Mouse (Mus musculus) gastrocnemius, adult 2 months (tissue): ENCODE results near the gene Cyp2c68. TPM values are rescaled to one million over a fixed set of nuclear protein-coding genes. Genes with fewer than 3 reads are reported as not detected.
"Not testable (repeated sequence)": the region's sequence is repeated elsewhere in the genome, so short reads cannot be mapped to it uniquely, and the experiment has no call there.

Source experiments
- DNase-seq: peaks from one replicate; pipeline ENCODE4 v3.0.0; 2022
- H3K27ac ChIP-seq: fragments of 200-600 bp; 2 replicates; pipeline ENCODE4 v1.8.1; 2022; ENCODE audit warnings: mild to moderate bottlenecking
- H3K4me3 ChIP-seq: fragments of 200-600 bp; 2 replicates; pipeline ENCODE4 v1.8.1; 2022; ENCODE audit warnings: mild to moderate bottlenecking, moderate library complexity
- CTCF ChIP-seq: fragments of 200-600 bp; IDR thresholded peaks from 2 replicates; pipeline ENCODE4 v1.8.1; 2022; ENCODE audit warnings: antibody characterized with exemption, mild to moderate bottlenecking, moderate library complexity
- intact Hi-C: fragments of 180-260 bp; cut with DNase I; formaldehyde crosslinking; loops from one replicate; pipeline ENCODE4 v1.15.1; 2025
- long read RNA-seq, 2 experiments: library from polyadenylated mRNA; stranded (forward); transcript quantifications; one replicate each; pipeline ENCODE4 v2.0.0; 2021
- total RNA-seq, 2 experiments: library from RNA; stranded (reverse); gene quantifications; 2 replicates each; pipeline ENCODE4 v1.2.3; 2021

Cyp2c68 gene
- total RNA-seq = not detected
- long read RNA-seq, experiment 1 = 0 reads
- long read RNA-seq, experiment 2 = 0 reads

DNA sequence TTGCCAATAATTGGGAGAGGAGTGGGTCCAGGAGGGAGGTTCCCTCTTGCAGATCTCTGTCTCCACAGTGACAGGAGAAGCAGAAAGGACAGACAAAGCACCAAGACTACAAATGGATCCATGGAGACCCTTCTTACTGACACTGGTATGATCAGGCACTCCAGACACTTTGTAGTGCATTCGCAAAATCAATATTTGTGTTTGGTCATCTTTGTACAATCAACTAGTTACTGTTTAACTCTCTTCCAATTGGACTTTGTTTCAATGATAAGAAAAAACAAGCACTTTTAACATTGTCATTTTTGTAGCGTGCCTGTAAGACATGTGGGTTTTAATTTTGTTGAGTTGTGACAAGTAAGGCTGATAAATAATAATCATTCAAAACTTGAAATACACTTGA lies at the start of gene Cyp2c68:
Gene Cyp2c68, minus strand, starts transcription at position 135 of the 400 bp plus-strand sequence.
- Histone ChIP-seq H3K27ac (no peak within 1 kb of the TSS), H3K4me3 (no peak within 1 kb of the TSS)
- intact Hi-C loops = no loop called here
- DNase-seq = no peak
- no peak for TF ChIP-seq CTCF

DNA sequence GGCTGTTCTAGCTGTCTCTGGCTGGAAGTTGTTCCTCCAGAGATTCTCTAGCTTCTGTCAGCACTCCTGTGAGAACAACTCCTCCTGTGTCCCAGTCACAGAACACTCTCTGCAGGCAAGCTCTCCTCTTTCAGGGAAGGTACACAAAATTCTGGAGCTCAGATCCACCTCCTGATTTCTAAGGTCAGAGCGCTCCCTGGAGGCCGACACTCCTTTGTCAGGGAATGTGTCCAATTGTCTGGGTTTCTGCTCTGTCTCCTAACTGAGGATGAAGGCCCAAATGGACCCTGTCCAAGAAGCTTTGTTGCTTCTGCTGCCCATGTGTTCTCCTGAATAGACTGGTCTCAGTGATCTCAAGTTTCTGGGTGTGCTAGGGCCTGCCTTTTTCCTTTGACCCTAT lies 44.6 kb upstream of the Cyp2c68 start:
- intact Hi-C loops, DNase-seq, H3K4me3 ChIP-seq: not testable (repeated sequence)

DNA sequence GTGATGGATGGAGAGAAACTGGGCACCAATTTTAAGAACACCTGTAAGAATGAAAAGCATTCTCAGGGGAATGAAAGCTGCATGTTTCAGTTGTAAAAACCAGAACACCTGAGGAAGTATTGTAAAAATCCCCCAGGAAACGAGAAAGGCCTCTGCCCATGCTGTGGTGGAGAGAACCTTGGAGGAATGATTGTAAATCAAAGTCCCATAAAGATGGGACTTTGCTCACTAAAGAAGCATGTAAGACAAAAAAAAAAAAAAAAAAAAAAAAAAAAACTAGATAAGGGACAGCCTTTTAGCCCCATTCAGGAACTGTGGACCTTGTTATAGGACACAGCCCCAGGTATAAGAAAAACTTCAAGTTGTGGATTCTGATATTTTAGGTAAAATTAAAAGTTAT lies 4.5 kb upstream of the Cyp2c68 start:
- TF ChIP-seq CTCF = no peak
- H3K27ac ChIP-seq = no peak overlapping the region
- DNase-seq = no peak
- intact Hi-C loops = no loop called here
- H3K4me3 ChIP-seq = no peak overlapping the region

More for the DNA sequence above, 44.6 kb upstream of the Cyp2c68 start:
- not testable (repeated sequence) for H3K27ac ChIP-seq

DNA sequence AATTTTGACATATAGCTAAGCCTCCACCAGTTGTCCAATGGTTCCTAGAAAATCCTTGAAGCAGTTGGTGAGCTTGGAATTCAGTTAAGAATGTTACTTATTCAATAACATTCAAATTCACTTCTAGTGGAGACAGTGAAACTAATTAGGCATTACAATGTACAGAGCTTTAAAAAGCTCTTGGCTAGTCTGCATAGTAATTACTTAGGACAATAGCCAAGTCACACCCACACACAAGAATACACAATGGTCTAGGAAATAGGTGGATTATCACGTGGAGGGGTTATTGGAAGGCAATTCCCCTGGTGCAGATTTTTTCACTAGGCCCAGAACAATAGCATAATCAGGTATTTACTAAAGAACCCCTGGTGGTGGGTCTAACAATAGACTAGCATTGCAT lies 3.5 kb upstream of the Cyp2c68 start:
- H3K27ac ChIP-seq, intact Hi-C loops, DNase-seq, H3K4me3 ChIP-seq: not testable (repeated sequence)

DNA sequence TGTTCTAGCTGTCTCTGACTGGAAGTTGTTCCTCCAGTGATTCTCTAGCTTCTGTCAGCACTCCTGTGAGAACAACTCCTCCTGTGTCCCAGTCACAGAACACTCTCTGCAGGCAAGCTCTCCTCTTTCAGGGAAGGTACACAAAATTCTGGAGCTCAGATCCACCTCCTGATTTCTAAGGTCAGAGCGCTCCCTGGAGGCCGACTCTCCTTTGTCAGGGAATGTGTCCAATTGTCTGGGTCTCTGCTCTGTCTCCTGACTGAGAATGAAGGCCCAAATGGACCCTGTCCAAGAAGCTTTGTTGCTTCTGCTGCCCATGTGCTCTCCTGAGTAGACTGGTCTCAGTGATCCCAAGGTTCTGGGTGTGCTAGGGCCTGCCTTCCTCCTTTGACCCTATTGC lies 29.7 kb downstream of the Cyp2c68 start:
- H3K4me3 ChIP-seq, intact Hi-C loops: not testable (repeated sequence)

DNA sequence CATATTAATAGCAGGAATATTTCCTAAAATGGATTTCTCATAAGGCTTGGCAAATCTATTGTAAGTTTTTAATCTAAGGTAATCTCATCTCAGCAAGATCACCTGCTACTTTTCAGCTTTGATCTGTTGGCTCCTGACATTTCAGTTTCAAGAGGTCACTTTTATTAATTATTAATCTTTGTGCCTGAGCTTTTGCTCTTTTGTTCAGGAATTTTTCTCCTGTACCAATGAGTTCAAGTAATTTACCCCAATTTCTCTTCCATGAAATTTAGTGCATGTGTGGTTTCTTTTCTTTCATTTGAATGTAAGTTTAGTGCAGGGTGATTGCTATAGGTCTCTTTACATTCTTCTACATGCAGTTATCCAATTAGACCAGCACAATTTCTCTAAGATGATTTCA lies 75.2 kb downstream of the Cyp2c68 start:
- H3K27ac ChIP-seq, DNase-seq, intact Hi-C loops, H3K4me3 ChIP-seq: not testable (repeated sequence)

More for the DNA sequence above, 29.7 kb downstream of the Cyp2c68 start:
- DNase-seq, H3K27ac ChIP-seq: not testable (repeated sequence)

DNA sequence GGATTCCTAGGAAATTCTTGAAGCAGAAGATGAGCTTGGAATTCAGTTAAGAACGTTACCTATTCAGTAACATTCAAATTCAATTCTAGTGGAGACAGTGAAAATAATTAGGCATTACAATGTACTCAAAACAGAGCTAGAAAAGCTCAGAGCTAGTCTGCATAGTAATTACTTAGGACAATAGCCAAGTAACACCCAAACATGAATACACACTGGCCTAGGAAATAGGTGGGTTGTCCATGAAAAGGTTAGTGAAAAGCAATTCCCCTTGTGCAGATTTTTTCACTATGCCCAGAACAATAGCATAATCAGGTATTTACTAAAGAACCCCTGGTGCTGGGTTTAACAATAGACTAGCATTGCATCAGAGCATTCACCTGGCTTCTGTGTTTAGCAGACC lies 88.5 kb downstream of the Cyp2c68 start:
- no peak for TF ChIP-seq CTCF
- Histone ChIP-seq H3K27ac (no peak overlapping the region), H3K4me3 (no peak overlapping the region)
- DNase-seq = no peak
- intact Hi-C loops = no loop called here

DNA sequence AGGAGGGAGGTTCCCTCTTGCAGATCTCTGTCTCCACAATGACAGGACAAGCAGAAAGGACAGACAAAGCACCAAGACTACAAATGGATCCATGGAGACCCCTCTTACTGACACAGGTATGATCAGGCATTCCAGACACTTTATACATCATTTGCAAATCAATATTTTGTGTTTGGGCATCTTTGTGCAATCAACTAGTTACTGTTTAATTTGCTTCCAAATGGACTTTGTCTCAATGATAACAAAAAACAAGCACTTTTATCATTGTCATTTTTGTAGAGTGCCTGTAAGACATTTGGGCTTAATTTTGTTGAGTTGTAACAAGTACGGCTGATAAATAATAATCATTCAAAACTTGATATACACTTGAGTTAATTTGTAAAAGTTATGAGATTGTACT lies 91.9 kb downstream of the Cyp2c68 start, which contains the start of gene Cyp2c67:
Gene Cyp2c67, minus strand, starts transcription at position 114 of the 400 bp plus-strand sequence.
- intact Hi-C loops = no loop called here
- Histone ChIP-seq H3K27ac (no peak within 1 kb of the TSS), H3K4me3 (no peak within 1 kb of the TSS)
- DNase-seq = no peak
- TF ChIP-seq CTCF = no peak

DNA sequence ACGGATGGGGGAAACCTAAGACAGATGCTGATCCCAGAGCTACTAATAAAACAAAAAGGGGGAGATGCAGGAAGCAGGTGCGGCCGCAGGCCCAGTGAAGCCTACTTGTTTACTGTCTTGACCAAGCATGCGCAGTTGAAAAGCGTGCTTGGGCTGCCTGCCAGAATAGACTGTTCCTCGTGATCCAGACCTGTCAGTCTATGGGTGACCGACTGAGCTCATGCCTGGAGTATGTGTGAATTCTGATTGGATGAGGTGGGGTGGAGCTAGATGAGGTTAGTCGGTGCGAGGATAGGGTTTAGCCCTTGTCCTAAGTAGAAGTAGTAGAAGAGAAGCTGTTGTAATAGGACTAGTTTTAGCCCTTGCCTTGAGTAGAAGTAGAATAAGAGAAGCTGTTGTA lies 93.3 kb downstream of the Cyp2c68 start:
- TF ChIP-seq CTCF = no peak
- Histone ChIP-seq H3K27ac (no peak overlapping the region), H3K4me3 (no peak overlapping the region)
- intact Hi-C loops = no loop called here
- DNase-seq = no peak

DNA sequence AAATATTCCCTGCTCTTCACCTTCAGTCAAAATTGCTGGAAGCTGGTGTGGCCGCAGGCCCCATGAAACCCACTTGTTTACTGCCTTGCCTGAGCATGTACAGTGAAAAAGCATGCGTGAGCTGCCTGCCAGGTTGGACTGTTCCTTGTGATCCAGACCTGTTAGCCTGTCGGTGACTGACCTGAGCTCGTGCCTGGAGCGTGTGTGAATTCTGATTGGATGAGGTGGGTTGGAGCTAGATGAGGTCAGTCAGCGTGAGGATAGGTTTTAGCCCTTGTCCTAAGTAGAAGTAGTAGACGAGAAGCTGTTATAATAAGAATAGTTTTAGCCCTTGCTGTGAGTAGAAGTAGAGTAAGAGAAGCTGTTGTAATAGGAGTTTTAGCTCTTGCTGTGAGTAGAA lies 96.3 kb downstream of the Cyp2c68 start:
- H3K27ac ChIP-seq, H3K4me3 ChIP-seq, intact Hi-C loops, DNase-seq: not testable (repeated sequence)

Other genes with a start within 250 kb of the Cyp2c68 start
- not detected for gene Cyp2c39, start 230.2 kb downstream of the Cyp2c68 start, total RNA-seq
- not detected for gene Cyp2c67, start 92.0 kb downstream of the Cyp2c68 start, total RNA-seq
- not detected for gene Cyp2c40, start 71.8 kb upstream of the Cyp2c68 start, total RNA-seq
- not detected for gene Cyp2c69, start 145.7 kb upstream of the Cyp2c68 start, total RNA-seq